Mouse (Mus musculus) heart, embryonic 12.5 days (tissue): ENCODE measurements at regions not wholly inside any gene's neighbourhood (a gene's known extent, or its start where the extent isn't known, plus 50 kb on each side); places are given as distances from the start of the nearest gene placed in this dataset.

Source experiments
- ATAC-seq: fragments of 200-750 bp; cut with Nextera tagmentation; 2 replicates; pipeline ENCODE4 v1.8.0; 2017; ENCODE audit warnings: moderate TSS enrichment, moderate library complexity; ENCODE audit not compliant: insufficient number of reproducible peaks, low FRiP score
- H3K27ac ChIP-seq: fragments of 300-500 bp; sonication (generic); 2 replicates; pipeline ENCODE4 v1.5.1; 2016; ENCODE audit warnings: mild to moderate bottlenecking, moderate library complexity; ENCODE audit not compliant: poor library complexity, severe bottlenecking
- H3K27me3 ChIP-seq: fragments of 300-500 bp; sonication (generic); replicated peaks from 2 replicates; pipeline ENCODE4 v1.6.1; 2016; ENCODE audit warnings: mild to moderate bottlenecking, moderate library complexity
- H3K36me3 ChIP-seq: fragments of 300-500 bp; sonication (generic); 2 replicates; pipeline ENCODE4 v1.6.1; 2016; ENCODE audit warnings: mild to moderate bottlenecking, moderate library complexity
- H3K4me1 ChIP-seq: fragments of 300-500 bp; sonication (generic); replicated peaks from 2 replicates; pipeline ENCODE4 v1.6.1; 2016; ENCODE audit warnings: mild to moderate bottlenecking
- H3K4me2 ChIP-seq: fragments of 300-500 bp; sonication (generic); 2 replicates; pipeline ENCODE4 v1.6.1; 2016; ENCODE audit warnings: mild to moderate bottlenecking, moderate library complexity
- H3K4me3 ChIP-seq: fragments of 300-500 bp; sonication (generic); 2 replicates; pipeline ENCODE4 v1.5.1; 2016; ENCODE audit warnings: mild to moderate bottlenecking
- H3K9ac ChIP-seq: fragments of 300-500 bp; sonication (generic); 2 replicates; pipeline ENCODE4 v1.6.1; 2016; ENCODE audit warnings: mild to moderate bottlenecking, moderate library complexity
- H3K9me3 ChIP-seq: fragments of 300-500 bp; sonication (generic); replicated peaks from 2 replicates; pipeline ENCODE4 v1.6.1; 2016; ENCODE audit warnings: mild to moderate bottlenecking, moderate library complexity
- WGBS: fragments of 180-500 bp; shearing (Covaris S2); methylation state at CpG from one replicate; pipeline ENCODE4 v1.1.7; 2016; 5-methylcytosine and 5-hydroxymethylcytosine counted together

- Histone ChIP-seq H3K27ac (no peak overlapping the region), H3K4me2 (no peak overlapping the region), H3K27me3 (no peaks in the 10 kb centered on the region), H3K4me1 (no peaks in the 10 kb centered on the region), H3K4me3 (no peak overlapping the region), H3K36me3 (no peaks in the 10 kb centered on the region), H3K9ac (no peak overlapping the region), H3K9me3 (no peaks in the 10 kb centered on the region)
- no peak for ATAC-seq
- WGBS = 51% methylated on average over 3 of the region's 3 CpGs
These were observed 222.4 kb upstream of the Rps6ka3 start for GRCm38 (mm10) chrX:158987676-158988075.

DNA sequence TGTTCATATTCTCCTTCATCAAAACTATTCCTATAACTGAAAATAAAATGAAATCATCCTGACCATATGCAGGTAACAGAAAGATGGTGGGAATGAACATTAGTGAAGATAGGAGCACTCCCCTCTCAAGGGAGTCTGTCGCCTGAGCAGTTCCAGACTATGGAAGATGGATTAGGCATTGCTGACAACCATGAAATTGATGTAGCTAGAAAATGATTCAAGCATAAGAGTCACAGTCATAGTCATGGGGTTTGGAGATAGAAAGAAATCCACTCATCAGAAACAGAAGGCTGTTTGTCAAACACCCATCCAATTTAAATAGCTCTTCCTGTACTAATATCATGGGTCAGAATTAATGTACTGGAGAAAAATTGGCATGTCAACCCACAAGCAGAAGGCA is 191.2 kb upstream of the Rps6ka3 start:
- no peaks in the 10 kb centered on the region for H3K27me3 ChIP-seq
- H3K4me3 ChIP-seq = no peak overlapping the region
- no peak overlapping the region for H3K4me2 ChIP-seq
- no peaks in the 10 kb centered on the region for H3K4me1 ChIP-seq
- no peaks in the 10 kb centered on the region for H3K36me3 ChIP-seq
- H3K9me3 ChIP-seq = no peaks in the 10 kb centered on the region
- no peak overlapping the region for H3K9ac ChIP-seq
- H3K27ac ChIP-seq = no peak overlapping the region
- ATAC-seq = no peak
- 74% methylated on average over 1 of the region's 1 CpGs for WGBS

GRCm38 (mm10) chrX:159026311-159026710 is 183.8 kb upstream of the Rps6ka3 start:
- H3K27ac ChIP-seq = no peak overlapping the region
- H3K4me1 ChIP-seq = no peaks in the 10 kb centered on the region
- H3K27me3 ChIP-seq = no peaks in the 10 kb centered on the region
- H3K36me3 ChIP-seq = no peaks in the 10 kb centered on the region
- 67% methylated on average over 1 of the region's 1 CpGs for WGBS
- no peak for ATAC-seq
- H3K9me3 ChIP-seq = no peaks in the 10 kb centered on the region
- no peak overlapping the region for H3K4me2 ChIP-seq
- H3K4me3 ChIP-seq = no peak overlapping the region
- H3K9ac ChIP-seq = no peak overlapping the region

DNA sequence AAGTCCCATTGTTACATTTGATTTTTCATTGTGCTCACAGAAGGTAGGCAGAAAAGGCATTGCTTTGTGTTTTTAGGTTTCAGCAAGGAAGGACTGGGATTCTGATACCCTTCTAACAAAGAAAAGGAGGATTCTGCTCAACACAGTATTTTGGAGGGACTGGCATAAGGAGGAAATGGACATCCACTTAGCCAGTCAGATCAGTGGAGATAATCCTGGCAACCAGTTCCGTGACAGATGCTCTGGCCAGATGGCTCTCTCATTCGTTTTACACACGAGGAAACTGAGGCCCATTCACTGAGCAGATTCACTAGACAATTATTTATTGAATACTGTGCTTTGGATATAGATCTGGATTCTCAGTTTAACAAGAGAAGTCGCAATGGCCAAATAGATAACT is 178.2 kb upstream of the Rps6ka3 start:
- Histone ChIP-seq H3K9me3 (no peaks in the 10 kb centered on the region), H3K4me1 (no peaks in the 10 kb centered on the region), H3K4me2 (no peak overlapping the region), H3K9ac (no peak overlapping the region), H3K36me3 (no peaks in the 10 kb centered on the region), H3K27me3 (no peaks in the 10 kb centered on the region), H3K4me3 (no peak overlapping the region), H3K27ac (no peak overlapping the region)
- ATAC-seq = no peak
- 69% methylated on average over 4 of the region's 4 CpGs for WGBS

DNA sequence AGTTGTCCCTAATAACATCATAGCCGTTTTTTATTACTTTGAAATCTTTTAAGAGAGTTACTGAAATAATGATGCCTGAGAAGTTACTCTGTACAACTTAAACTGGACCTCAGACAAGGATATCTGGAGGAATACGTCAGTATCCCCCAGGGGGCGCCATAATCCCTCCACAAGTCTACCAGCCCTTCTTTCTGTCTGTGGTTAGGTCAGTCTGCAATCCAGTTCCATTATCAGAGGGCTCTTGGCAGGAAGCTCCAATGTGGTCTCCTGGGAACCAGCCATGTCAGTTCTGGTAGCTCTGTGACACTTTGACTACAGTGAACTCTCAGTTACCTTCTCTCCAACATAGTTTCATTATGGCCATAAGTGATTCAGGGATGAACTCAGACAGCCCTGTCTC is 166.7 kb upstream of the Rps6ka3 start:
- no peak for ATAC-seq

DNA sequence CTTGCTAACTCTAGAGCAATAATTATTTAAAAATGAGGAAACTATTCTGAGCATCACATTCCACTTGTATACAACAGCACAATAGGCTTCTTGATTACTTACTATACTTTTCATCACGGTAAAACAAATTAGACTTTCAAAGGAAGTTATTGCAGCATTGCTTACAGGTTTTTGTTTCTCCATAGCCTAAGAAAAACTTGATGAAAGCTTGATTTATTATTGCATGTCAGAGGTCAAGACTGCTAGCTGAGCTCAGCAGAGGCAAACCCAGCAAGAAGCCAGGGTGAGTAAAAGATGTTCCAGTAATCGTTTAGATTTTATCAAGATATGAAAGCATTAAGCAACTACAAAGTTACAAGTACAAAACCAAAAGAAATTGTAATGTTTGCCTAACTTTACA is 162.2 kb upstream of the Rps6ka3 start:
- H3K27me3 ChIP-seq = no peaks in the 10 kb centered on the region
- H3K9ac ChIP-seq = no peak overlapping the region
- no peak overlapping the region for H3K4me3 ChIP-seq
- no peak for ATAC-seq
- no peaks in the 10 kb centered on the region for H3K4me1 ChIP-seq
- no peaks in the 10 kb centered on the region for H3K36me3 ChIP-seq
- H3K9me3 ChIP-seq = no peaks in the 10 kb centered on the region
- H3K27ac ChIP-seq = no peak overlapping the region
- no peak overlapping the region for H3K4me2 ChIP-seq
- 66% methylated on average over 2 of the region's 2 CpGs for whole genome bisulfite sequencing

More for the DNA sequence above, 166.7 kb upstream of the Rps6ka3 start:
- H3K4me2 ChIP-seq = no peak overlapping the region
- no peak overlapping the region for H3K9ac ChIP-seq
- WGBS = 6% methylated on average over 3 of the region's 3 CpGs
- H3K4me3 ChIP-seq = no peak overlapping the region
- H3K27ac ChIP-seq = no peak overlapping the region
- H3K27me3 ChIP-seq = no peaks in the 10 kb centered on the region
- no peaks in the 10 kb centered on the region for H3K4me1 ChIP-seq
- H3K36me3 ChIP-seq = no peaks in the 10 kb centered on the region
- no peaks in the 10 kb centered on the region for H3K9me3 ChIP-seq

DNA sequence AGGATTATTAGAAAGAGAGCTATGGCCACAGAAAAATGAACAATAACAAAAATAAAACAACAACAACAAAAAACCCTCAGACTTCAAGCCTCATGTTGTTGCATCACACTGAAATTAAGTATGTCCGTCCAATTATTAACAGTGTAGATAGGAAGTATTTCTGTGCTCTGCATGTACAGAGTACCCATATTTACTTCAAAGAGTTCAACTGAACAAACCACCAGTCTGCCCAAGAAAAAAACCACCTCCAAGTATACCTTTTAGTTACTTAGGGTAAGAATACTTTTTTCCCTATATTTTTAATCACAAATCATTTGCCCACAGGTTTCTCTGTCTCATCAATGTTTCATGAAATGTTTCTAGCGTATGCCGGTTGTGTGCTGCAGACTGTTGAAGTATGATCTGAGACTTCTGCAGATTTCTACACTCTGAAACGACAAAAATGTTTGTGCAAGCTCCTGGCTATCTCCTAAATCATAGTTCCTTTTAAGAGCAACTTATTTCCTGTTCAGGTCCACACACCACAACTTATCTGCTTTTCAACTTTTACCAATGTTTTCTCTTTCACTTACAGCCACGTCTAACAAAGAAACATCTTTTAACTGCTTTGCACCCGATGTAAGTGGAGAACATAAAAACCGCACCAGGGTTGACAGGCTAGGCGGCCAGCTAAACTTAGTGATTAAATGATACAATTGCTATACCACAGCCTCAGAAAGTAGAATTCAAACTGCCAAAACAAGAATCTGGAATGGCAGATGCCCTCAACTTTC is 154.2 kb upstream of the Rps6ka3 start:
- Histone ChIP-seq H3K9me3 (no peaks in the 10 kb centered on the region), H3K4me2 (no peak overlapping the region), H3K4me3 (no peak overlapping the region), H3K27ac (no peak overlapping the region), H3K4me1 (no peaks in the 10 kb centered on the region), H3K27me3 (no peaks in the 10 kb centered on the region), H3K36me3 (no peaks in the 10 kb centered on the region), H3K9ac (no peak overlapping the region)
- WGBS = 55% methylated on average over 8 of the region's 8 CpGs
- ATAC-seq = no peak

DNA sequence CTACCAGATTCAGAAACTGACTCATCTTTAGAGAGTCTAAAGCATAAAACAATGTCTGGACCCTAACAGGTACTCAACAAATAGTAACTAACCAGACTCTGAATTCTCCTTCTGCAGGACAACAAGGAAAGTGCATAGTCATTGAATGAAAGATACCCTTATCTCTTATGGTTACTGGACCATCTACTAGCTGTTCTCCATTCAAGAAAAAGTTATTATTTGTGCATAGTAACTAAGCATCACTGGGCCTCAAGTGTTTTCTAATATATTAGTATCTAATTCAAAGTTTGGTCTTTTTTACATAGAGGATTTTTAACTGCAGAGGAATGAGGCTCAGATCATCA is 153.7 kb upstream of the Rps6ka3 start:
- Histone ChIP-seq H3K9me3 (no peaks in the 10 kb centered on the region), H3K36me3 (no peaks in the 10 kb centered on the region), H3K9ac (no peak overlapping the region), H3K27ac (no peak overlapping the region), H3K4me2 (no peak overlapping the region), H3K27me3 (no peaks in the 10 kb centered on the region), H3K4me1 (no peaks in the 10 kb centered on the region), H3K4me3 (no peak overlapping the region)
- no peak for ATAC-seq

DNA sequence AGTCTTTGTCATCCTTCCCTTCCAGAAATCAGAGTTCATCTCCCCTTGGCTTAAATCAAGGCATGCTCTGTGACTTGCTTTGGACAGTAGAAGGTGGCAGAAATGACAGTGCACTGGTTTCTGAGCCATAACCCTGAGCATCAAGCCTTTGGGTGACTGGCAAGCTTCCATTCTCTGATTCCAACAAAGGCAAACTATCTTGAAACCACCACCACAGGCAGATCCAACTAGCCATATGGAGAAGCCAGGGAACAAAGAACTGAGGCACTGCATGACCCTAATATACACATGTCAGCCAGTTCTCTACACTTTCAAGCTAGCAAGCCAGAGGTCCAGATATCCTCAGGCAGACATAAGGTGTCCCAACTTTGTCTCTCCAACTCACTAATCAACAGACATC is 151.2 kb upstream of the Rps6ka3 start:
- H3K9ac ChIP-seq = no peak overlapping the region
- no peaks in the 10 kb centered on the region for H3K36me3 ChIP-seq
- H3K9me3 ChIP-seq = no peaks in the 10 kb centered on the region
- no peaks in the 10 kb centered on the region for H3K27me3 ChIP-seq
- ATAC-seq = no peak
- H3K4me1 ChIP-seq = no peaks in the 10 kb centered on the region
- H3K4me2 ChIP-seq = no peak overlapping the region
- H3K4me3 ChIP-seq = no peak overlapping the region
- no peak overlapping the region for H3K27ac ChIP-seq

DNA sequence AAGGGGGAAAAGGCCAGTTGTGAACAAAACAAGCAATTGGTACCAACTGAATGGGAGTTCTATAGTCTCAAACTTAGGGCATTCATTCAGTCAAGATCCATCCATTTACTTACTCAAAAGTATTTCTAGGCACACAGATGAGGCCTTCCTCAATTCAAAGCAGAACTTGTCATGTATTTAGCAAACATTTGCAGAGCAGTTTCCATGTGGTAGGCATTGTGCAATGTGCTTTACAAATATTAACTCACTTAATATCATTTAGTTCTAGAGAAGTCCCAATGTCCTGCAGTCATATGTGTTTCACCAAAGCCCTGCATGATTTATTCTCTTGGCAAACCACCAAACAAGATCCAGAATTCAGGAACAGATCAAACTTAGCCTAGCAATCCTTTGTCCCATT is 148.8 kb upstream of the Rps6ka3 start:
- H3K4me1 ChIP-seq = no peaks in the 10 kb centered on the region
- ATAC-seq = no peak

DNA sequence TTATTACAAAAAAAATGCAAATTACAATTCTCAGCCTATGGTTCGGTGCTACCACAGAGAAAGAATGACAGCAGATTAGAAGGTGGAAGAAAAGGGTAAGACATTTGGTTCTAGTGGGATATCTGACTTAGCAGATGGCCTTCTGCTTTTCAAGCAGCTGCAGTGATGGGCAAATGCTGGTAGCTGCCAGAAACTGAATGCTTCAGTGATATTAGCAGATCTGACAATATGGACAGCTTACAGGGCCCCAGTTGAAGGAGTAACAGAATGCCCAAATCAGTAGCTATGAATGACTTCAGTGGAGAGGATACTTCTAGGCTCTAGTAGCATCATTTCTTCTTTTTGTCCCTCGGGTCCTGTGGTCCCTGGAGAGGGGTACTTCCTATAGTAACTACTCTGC is 143.9 kb upstream of the Rps6ka3 start:
- H3K27me3 ChIP-seq = no peaks in the 10 kb centered on the region
- ATAC-seq = no peak
- WGBS = 61% methylated on average over 2 of the region's 2 CpGs
- no peaks in the 10 kb centered on the region for H3K36me3 ChIP-seq
- no peak overlapping the region for H3K27ac ChIP-seq
- no peak overlapping the region for H3K4me3 ChIP-seq
- no peak overlapping the region for H3K9ac ChIP-seq
- no peak overlapping the region for H3K4me2 ChIP-seq
- H3K4me1 ChIP-seq = no peaks in the 10 kb centered on the region
- H3K9me3 ChIP-seq = no peaks in the 10 kb centered on the region

More for the DNA sequence above, 148.8 kb upstream of the Rps6ka3 start:
- Histone ChIP-seq H3K27me3 (no peaks in the 10 kb centered on the region), H3K9me3 (no peaks in the 10 kb centered on the region), H3K27ac (no peak overlapping the region), H3K4me3 (no peak overlapping the region), H3K36me3 (no peaks in the 10 kb centered on the region), H3K4me2 (no peak overlapping the region), H3K9ac (no peak overlapping the region)

DNA sequence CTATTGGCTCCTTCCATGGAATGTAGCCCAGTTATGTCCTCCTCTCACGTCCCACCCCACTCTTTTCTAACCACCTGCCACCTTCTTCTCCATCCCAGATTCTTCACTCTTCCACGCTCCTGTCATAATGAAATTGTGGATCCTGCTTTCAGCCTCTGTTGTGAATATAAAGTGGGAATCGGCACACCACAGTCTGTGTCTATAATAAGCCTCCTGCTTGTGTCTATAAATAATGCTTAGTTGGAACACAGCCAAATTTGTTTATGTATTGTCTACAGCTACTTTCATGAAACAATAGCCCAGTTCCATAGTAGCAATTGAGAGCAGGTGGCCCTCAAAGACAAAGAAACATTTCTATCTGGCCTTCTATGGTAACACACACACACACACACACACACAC is 137.5 kb upstream of the Rps6ka3 start:
- H3K4me1 ChIP-seq = no peaks in the 10 kb centered on the region
- ATAC-seq = no peak
- no peaks in the 10 kb centered on the region for H3K9me3 ChIP-seq
- no peak overlapping the region for H3K4me2 ChIP-seq
- no peak overlapping the region for H3K27ac ChIP-seq
- H3K27me3 ChIP-seq = no peaks in the 10 kb centered on the region
- 58% methylated on average over 3 of the region's 3 CpGs for WGBS
- H3K9ac ChIP-seq = no peak overlapping the region
- no peaks in the 10 kb centered on the region for H3K36me3 ChIP-seq
- H3K4me3 ChIP-seq = no peak overlapping the region
